Mouse (Mus musculus) heart, postnatal 0 days (tissue): ENCODE results near the gene Fbxo31. TPM values are rescaled to one million over a fixed set of nuclear protein-coding genes. Genes with fewer than 3 reads are reported as not detected.

ENCODE experiments used
- ATAC-seq: fragments of 200-750 bp; cut with Nextera tagmentation; 2 replicates; pipeline ENCODE4 v1.8.0; 2017; ENCODE audit warnings: low read depth, moderate number of reproducible peaks, moderate library complexity; ENCODE audit not compliant: insufficient read depth
- DNase-seq: peaks from one replicate; pipeline ENCODE4 v3.0.0-alpha.2; 2016; ENCODE audit warnings: low spot score
- H3K27ac ChIP-seq: fragments of 300-500 bp; sonication (generic); 2 replicates; pipeline ENCODE4 v1.5.1; 2014; ENCODE audit warnings: low read depth, mild to moderate bottlenecking
- H3K27me3 ChIP-seq: fragments of 300-500 bp; sonication (generic); 2 replicates; pipeline ENCODE4 v1.6.1; 2014; ENCODE audit warnings: low read length, mixed read lengths; ENCODE audit not compliant: control insufficient read depth, insufficient read depth
- H3K36me3 ChIP-seq: fragments of 300-500 bp; sonication (generic); replicated peaks from 2 replicates; pipeline ENCODE4 v1.6.1; 2014; ENCODE audit warnings: low read length, mixed read lengths; ENCODE audit not compliant: control insufficient read depth, insufficient read depth
- H3K4me1 ChIP-seq: fragments of 300-500 bp; sonication (generic); 2 replicates; pipeline ENCODE4 v1.6.1; 2014; ENCODE audit warnings: antibody characterized with exemption; ENCODE audit not compliant: control insufficient read depth, insufficient read depth
- H3K4me2 ChIP-seq: fragments of 300-500 bp; sonication (generic); 2 replicates; pipeline ENCODE4 v1.6.1; 2014; ENCODE audit warnings: low read depth, mild to moderate bottlenecking, low read length, moderate library complexity
- H3K4me3 ChIP-seq: fragments of 300-500 bp; sonication (generic); 2 replicates; pipeline ENCODE4 v1.5.1; 2014; ENCODE audit warnings: low read depth, low read length
- H3K9ac ChIP-seq: fragments of 300-500 bp; sonication (generic); replicated peaks from 2 replicates; pipeline ENCODE4 v1.6.1; 2014; ENCODE audit warnings: low read depth, low read length, mixed read lengths
- H3K9me3 ChIP-seq: fragments of 300-500 bp; sonication (generic); replicated peaks from 2 replicates; pipeline ENCODE4 v1.6.1; 2016; ENCODE audit warnings: low read length; ENCODE audit not compliant: control insufficient read depth
- CTCF ChIP-seq: IDR thresholded peaks from 2 replicates; pipeline ENCODE4 v1.5.1; 2016; ENCODE audit warnings: antibody characterized with exemption, control low read depth, low read depth
- EP300 ChIP-seq: IDR thresholded peaks from 2 replicates; pipeline ENCODE4 v1.6.1; 2016; ENCODE audit warnings: antibody characterized with exemption, low read depth
- WGBS: fragments of 180-500 bp; shearing (Covaris S2); extraction: QIAGEN DNeasy Blood & Tissue Kit; methylation state at CpG from one replicate; pipeline ENCODE4 v1.1.7; 2014; 5-methylcytosine and 5-hydroxymethylcytosine counted together
- polyA plus RNA-seq: library from polyadenylated mRNA; unstranded; fragments of >200 nt; fragmentation: Nextera tagmentation; extraction: Ambion mirVana; gene quantifications from 2 replicates; pipeline ENCODE4 v1.2.1, GENCODE M21; 2015
- total RNA-seq: library from RNA; depleted of rRNA; stranded (reverse); fragments of >200 nt; gene quantifications from 2 replicates; pipeline ENCODE4 v1.2.3, GENCODE M21; 2014; ENCODE audit warnings: low replicate concordance

Gene Fbxo31
- total and polyA plus RNA-seq, 2 experiments from 2014 or later: 12.7 to 28.9 TPM

- no peak overlapping the region for H3K4me2 ChIP-seq
- H3K4me3 ChIP-seq: no peak overlapping the region
- no peak overlapping the region for H3K27ac ChIP-seq
- no peak for ATAC-seq
- peaks cover 22% of the 10 kb centered on the region for H3K4me1 ChIP-seq
- 82% methylated on average over 3 of the region's 3 CpGs for WGBS
- DNase-seq: no peak
- TF ChIP-seq CTCF: no peak
- TF ChIP-seq EP300: no peak
- H3K36me3 ChIP-seq: no peaks in the 10 kb centered on the region
- H3K9me3 ChIP-seq: no peaks in the 10 kb centered on the region
- H3K9ac ChIP-seq: no peak overlapping the region
- no peaks in the 10 kb centered on the region for H3K27me3 ChIP-seq
Observed at GRCm38 (mm10) chr8:121575661-121576060, 2.9 kb downstream of the Fbxo31 start.

- no peak overlapping the region for H3K9ac ChIP-seq
- ATAC-seq (peak; percentile 66), DNase-seq (peak; percentile 46)
- no peaks in the 10 kb centered on the region for H3K27me3 ChIP-seq
- TF ChIP-seq EP300 (no peak), CTCF (no peak)
- no peaks in the 10 kb centered on the region for H3K9me3 ChIP-seq
- WGBS: 17% methylated on average over 3 of the region's 3 CpGs
- no peak overlapping the region for H3K4me2 ChIP-seq
- peaks cover 22% of the 10 kb centered on the region for H3K4me1 ChIP-seq
- H3K4me3 ChIP-seq: no peak overlapping the region
- H3K27ac ChIP-seq: peak overlapping the region; percentile 19; the same call in 1 of the 2 replicates
- no peaks in the 10 kb centered on the region for H3K36me3 ChIP-seq
Observed at GRCm38 (mm10) chr8:121573275-121573674, 5.3 kb downstream of the Fbxo31 start.

GRCm38 (mm10) chr8:121572121-121572520 is 6.5 kb downstream of the Fbxo31 start:
- Histone ChIP-seq H3K4me1 (peaks cover 15% of the 10 kb centered on the region), H3K9ac (no peak overlapping the region), H3K27ac (no peak overlapping the region), H3K27me3 (no peaks in the 10 kb centered on the region), H3K9me3 (no peaks in the 10 kb centered on the region), H3K36me3 (no peaks in the 10 kb centered on the region), H3K4me3 (no peak overlapping the region), H3K4me2 (no peak overlapping the region)
- 77% methylated on average over 7 of the region's 7 CpGs for WGBS
- ATAC-seq: no peak
- no peak for DNase-seq
- no peak for TF ChIP-seq EP300
- no peak for TF ChIP-seq CTCF

GRCm38 (mm10) chr8:121570801-121571200 is 7.8 kb downstream of the Fbxo31 start:
- Histone ChIP-seq H3K36me3 (no peaks in the 10 kb centered on the region), H3K4me3 (no peak overlapping the region), H3K9ac (no peak overlapping the region), H3K4me2 (peak overlapping the region; percentile 12; the same call in 1 of the 2 replicates), H3K9me3 (no peaks in the 10 kb centered on the region), H3K27me3 (no peaks in the 10 kb centered on the region), H3K4me1 (peaks cover 9% of the 10 kb centered on the region; the same call in 1 of the 2 replicates), H3K27ac (no peak overlapping the region)
- TF ChIP-seq CTCF (no peak), EP300 (no peak)
- DNase-seq: no peak
- no peak for ATAC-seq
- 81% methylated on average over 17 of the region's 17 CpGs for WGBS

- Histone ChIP-seq H3K4me1 (peaks cover 9% of the 10 kb centered on the region; the same call in 1 of the 2 replicates), H3K36me3 (no peaks in the 10 kb centered on the region), H3K9me3 (no peaks in the 10 kb centered on the region), H3K27me3 (no peaks in the 10 kb centered on the region), H3K9ac (no peak overlapping the region), H3K27ac (no peak overlapping the region), H3K4me3 (no peak overlapping the region), H3K4me2 (peak overlapping the region; percentile 12; the same call in 1 of the 2 replicates)
- ATAC-seq: no peak
- no peak for DNase-seq
- 73% methylated on average over 21 of the region's 21 CpGs for WGBS
- TF ChIP-seq EP300 (no peak), CTCF (no peak)
Observed at GRCm38 (mm10) chr8:121570335-121570734, 8.3 kb downstream of the Fbxo31 start.

GRCm38 (mm10) chr8:121568321-121568720 is 10.3 kb downstream of the Fbxo31 start:
- DNase-seq (no peak), ATAC-seq (no peak)
- no peak overlapping the region for H3K4me3 ChIP-seq
- TF ChIP-seq EP300 (no peak), CTCF (no peak)
- WGBS: 78% methylated on average over 6 of the region's 6 CpGs
- H3K27ac ChIP-seq: no peak overlapping the region
- no peaks in the 10 kb centered on the region for H3K27me3 ChIP-seq
- no peak overlapping the region for H3K9ac ChIP-seq
- 0 out of 2 replicates have a peak, but pooled peaks cover 5% of the 10 kb centered on the region for H3K36me3 ChIP-seq
- H3K9me3 ChIP-seq: no peaks in the 10 kb centered on the region
- peaks cover 6% of the 10 kb centered on the region; the same call in 1 of the 2 replicates for H3K4me1 ChIP-seq
- no peak overlapping the region for H3K4me2 ChIP-seq
